Mouse (Mus musculus): ENCODE measurements around the gene Spem1. TPM values are rescaled to one million over a fixed set of nuclear protein-coding genes. Genes with fewer than 3 reads are reported as not detected.

The Spem1 gene
- polyA plus RNA-seq, 1 experiment from 2014 or later = not detected

DNA sequence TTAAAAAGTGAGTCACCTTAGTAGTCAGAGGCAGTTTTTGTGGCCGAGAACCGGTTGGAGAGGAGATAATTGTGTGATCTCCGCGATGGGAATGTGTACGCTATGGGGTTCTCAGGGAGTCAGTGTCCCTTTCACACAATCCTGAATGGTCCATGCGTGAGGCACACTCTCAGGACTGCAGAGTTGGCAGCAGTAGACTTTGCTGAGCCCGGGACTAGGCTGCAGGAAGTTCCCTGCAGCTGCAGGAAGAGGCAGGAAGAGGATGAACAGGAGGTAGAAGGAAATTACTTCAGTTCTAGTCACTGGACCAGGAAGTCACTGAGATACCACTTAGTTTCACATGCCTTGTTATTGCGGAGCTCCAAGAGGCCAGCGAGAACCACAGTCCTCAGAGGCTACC, 27.1 kb upstream of the Spem1 start:
- Histone ChIP-seq H3K4me2 (replicated peaks) (no peak overlapping the region), H3K27ac (no peak overlapping the region)
- 84% methylated on average over 9 of the region's 9 CpGs for WGBS

GRCm38 (mm10) chr11:69848021-69848420, 26.0 kb upstream of the Spem1 start:
- H3K9me3 ChIP-seq = no peaks in the 10 kb centered on the region
- H3K4me2 ChIP-seq (replicated peaks) = peak overlapping the region; percentile 90
- H3K36me3 ChIP-seq = peaks cover 33% of the 10 kb centered on the region
- no peak for ATAC-seq
- 98% methylated on average over 6 of the region's 6 CpGs for WGBS
- H3K9ac ChIP-seq = no peak overlapping the region
- H3K27ac ChIP-seq = no peak overlapping the region
- H3K27me3 ChIP-seq (replicated peaks) = no peaks in the 10 kb centered on the region
- H3K4me1 ChIP-seq (replicated peaks) = peaks cover 18% of the 10 kb centered on the region
- H3K4me3 ChIP-seq (replicated peaks) = peak overlapping the region; percentile 70; the same call in 1 of the 2 replicates

More for the DNA sequence above, 27.1 kb upstream of the Spem1 start:
- no peak overlapping the region for H3K9ac ChIP-seq
- peaks cover 33% of the 10 kb centered on the region for H3K36me3 ChIP-seq
- H3K4me1 ChIP-seq (replicated peaks) = peaks cover 18% of the 10 kb centered on the region
- H3K27me3 ChIP-seq (replicated peaks) = no peaks in the 10 kb centered on the region
- H3K9me3 ChIP-seq = no peaks in the 10 kb centered on the region
- no peak overlapping the region for H3K4me3 ChIP-seq (replicated peaks)
- ATAC-seq = no peak

DNA sequence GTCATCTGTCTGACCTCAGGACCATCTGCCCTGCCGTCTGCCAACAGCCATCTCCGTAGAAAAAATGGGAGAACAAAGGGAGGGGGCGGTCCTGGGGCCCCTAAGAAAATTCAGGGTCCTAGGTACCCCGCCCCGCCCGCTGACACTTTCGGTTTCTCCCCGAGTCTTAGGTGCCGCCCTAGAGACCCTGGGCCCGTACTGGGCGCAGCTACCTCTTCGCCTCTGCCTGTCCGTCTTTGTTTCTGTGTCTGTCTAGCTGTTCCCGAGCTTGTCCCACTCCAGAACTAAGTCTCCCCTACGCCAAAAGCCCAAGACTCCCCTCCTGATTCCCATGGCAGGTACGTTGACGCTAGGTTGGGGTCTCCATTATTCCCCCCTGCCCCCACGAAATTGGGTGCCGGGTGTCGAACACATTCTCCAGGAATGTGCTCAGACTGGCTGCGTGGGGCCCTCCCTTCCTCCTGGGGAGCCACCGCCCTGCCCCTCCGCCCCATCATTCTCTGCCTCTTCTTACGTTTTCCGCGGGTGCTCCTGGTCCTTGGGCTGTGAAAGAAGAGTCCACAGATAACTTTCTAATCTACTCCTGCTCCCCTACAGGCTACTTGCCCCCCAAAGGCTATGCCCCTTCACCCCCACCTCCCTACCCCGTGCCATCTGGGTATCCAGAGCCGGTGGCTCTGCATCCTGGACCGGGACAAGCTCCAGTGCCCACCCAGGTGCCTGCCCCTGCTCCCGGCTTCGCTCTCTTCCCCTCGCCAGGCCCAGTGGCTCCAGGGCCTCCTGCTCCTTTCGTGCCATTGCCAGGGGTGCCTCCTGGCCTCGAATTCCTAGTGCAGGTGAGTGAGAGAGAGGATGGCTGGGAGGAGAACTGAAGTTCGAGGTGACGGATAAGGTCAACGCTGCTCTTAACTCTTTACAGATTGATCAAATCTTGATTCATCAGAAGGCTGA, 25.0 kb upstream of the Spem1 start:
- peak; percentile 67 for ATAC-seq
- peak overlapping the region; percentile 90 for H3K4me2 ChIP-seq (replicated peaks)
- no peaks in the 10 kb centered on the region for H3K27me3 ChIP-seq (replicated peaks)
- WGBS = 7% methylated on average over 37 of the region's 37 CpGs
- H3K9ac ChIP-seq = peak overlapping the region; percentile 75
- peak overlapping the region; percentile 70 for H3K4me3 ChIP-seq (replicated peaks)
- peaks cover 18% of the 10 kb centered on the region for H3K4me1 ChIP-seq (replicated peaks)
- H3K36me3 ChIP-seq = peaks cover 27% of the 10 kb centered on the region
- peak overlapping the region; percentile 94 for H3K27ac ChIP-seq
- H3K9me3 ChIP-seq = no peaks in the 10 kb centered on the region

- peaks cover 19% of the 10 kb centered on the region for H3K36me3 ChIP-seq
- peak within 1 kb of the TSS; percentile 94 for H3K27ac ChIP-seq
- peak; percentile 96 for ATAC-seq
- H3K27me3 ChIP-seq (replicated peaks) = no peaks in the 10 kb centered on the region
- WGBS = under 1% methylated on average over 38 of the region's 38 CpGs
- H3K9me3 ChIP-seq = no peaks in the 10 kb centered on the region
- peak within 1 kb of the TSS; percentile 75 for H3K9ac ChIP-seq
- peak within 1 kb of the TSS; percentile 90 for H3K4me2 ChIP-seq (replicated peaks)
- H3K4me1 ChIP-seq (replicated peaks) = peaks cover 18% of the 10 kb centered on the region
- H3K4me3 ChIP-seq (replicated peaks) = peak within 1 kb of the TSS; percentile 70
These were observed 24.3 kb upstream of the Spem1 start, which contains the start of gene Plscr3 for GRCm38 (mm10) chr11:69846198-69846680. Gene Plscr3 (plus strand): TSS chr11:69846376.

DNA sequence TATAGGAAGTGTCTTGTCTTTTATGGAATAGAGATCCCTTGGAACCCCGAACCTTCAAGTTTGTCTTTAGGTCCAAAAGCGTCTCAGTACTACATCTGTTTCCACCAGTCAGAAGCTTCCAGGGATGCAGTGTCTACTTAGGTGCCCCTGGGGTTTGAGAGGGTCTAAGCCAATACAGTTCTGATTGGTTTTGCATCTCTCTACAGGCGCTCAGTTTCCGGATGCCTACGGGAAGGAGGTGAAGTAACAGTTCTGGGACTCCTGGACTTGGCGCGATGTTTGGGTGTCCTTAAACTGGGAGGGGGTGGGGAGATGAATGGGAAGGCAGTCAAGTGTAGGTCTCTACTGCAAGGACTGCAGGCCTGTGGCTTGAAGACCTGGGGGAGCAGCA, 16.7 kb upstream of the Spem1 start:
- no peaks in the 10 kb centered on the region for H3K9me3 ChIP-seq
- ATAC-seq = no peak
- H3K27me3 ChIP-seq (replicated peaks) = no peaks in the 10 kb centered on the region
- peak overlapping the region; percentile 72 for H3K9ac ChIP-seq
- no peaks in the 10 kb centered on the region for H3K36me3 ChIP-seq
- peak overlapping the region; percentile 86 for H3K27ac ChIP-seq
- peak overlapping the region; percentile 71 for H3K4me3 ChIP-seq (replicated peaks)
- WGBS = 0% methylated on average over 7 of the region's 7 CpGs
- H3K4me2 ChIP-seq (replicated peaks) = peak overlapping the region; percentile 92
- peaks cover 36% of the 10 kb centered on the region for H3K4me1 ChIP-seq (replicated peaks)

DNA sequence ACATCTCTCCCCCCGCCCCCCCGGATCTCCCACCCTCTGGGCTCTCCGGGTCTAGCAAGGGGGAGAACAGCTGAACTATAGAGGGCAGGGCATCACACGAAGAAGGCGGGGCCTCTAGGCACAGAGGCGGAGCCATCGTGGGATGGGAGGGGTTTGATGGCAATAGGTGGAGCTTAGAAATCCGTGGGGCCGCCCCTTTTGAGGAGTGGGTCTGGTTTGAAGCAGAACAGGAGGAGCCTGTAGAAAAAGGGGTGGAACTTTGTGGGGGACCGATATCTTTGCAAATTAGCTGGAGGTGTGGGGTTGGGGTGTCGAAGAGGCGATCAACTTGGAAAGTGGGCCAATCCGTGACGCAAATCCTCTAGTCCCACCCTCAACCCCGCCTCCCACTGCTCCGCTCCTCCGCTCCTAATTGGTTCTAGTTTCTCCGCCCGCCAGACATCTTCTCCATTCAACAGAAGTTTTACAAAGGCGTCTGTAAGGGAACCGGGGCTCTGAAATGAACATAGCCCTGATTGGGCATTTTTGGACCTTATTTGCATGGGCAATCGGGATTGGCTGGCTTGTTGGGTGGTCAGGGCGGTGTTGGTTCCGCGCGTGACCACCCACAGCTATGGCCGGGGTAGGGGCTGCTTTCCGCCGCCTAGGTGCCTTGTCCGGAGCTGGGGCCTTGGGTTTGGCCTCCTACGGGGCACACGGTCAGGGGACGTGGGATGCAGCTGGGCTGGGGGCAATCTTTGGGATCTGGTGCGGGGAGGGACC, 16.2 kb upstream of the Spem1 start, which contains the start of gene Tmem256:
Gene Tmem256 (plus strand): TSS at position 563 of the 762 bp plus-strand sequence.
- H3K4me2 ChIP-seq (replicated peaks) = peak within 1 kb of the TSS; percentile 92
- H3K9ac ChIP-seq = peak within 1 kb of the TSS; percentile 72
- under 1% methylated on average over 34 of the region's 34 CpGs for WGBS
- peak within 1 kb of the TSS; percentile 87 for H3K27ac ChIP-seq
- no peaks in the 10 kb centered on the region for H3K36me3 ChIP-seq
- peaks cover 37% of the 10 kb centered on the region for H3K4me1 ChIP-seq (replicated peaks)
- peak within 1 kb of the TSS; percentile 71 for H3K4me3 ChIP-seq (replicated peaks)
- no peaks in the 10 kb centered on the region for H3K9me3 ChIP-seq
- ATAC-seq = peak; percentile 93
- H3K27me3 ChIP-seq (replicated peaks) = no peaks in the 10 kb centered on the region

DNA sequence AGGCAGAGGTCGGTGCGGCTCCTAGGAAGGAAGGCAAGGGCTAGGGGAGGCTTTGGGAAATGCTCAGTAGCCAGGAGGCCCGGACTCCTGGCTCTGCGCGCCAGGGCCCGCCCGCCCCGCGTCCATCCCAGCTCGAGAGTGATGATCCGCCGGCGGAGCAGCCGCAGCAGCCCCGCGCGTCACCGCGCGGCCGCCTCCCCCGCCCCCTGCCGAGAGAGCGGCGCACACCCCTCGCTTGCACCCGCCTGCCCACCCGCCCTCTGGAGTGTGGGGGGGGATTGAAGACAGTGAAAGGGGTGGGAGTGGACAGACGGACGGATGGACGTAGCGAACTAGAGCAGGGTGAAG, 15.6 kb upstream of the Spem1 start, which contains the start of gene Nlgn2:
Gene Nlgn2 (minus strand): TSS at position 181 of the 348 bp plus-strand sequence.
- H3K4me2 ChIP-seq (replicated peaks) = peak within 1 kb of the TSS; percentile 92
- peaks cover 37% of the 10 kb centered on the region for H3K4me1 ChIP-seq (replicated peaks)
- peak within 1 kb of the TSS; percentile 72 for H3K9ac ChIP-seq
- ATAC-seq = peak; percentile 74
- H3K27ac ChIP-seq = peak within 1 kb of the TSS; percentile 87
- H3K36me3 ChIP-seq = no peaks in the 10 kb centered on the region
- WGBS = under 1% methylated on average over 32 of the region's 32 CpGs
- no peaks in the 10 kb centered on the region for H3K9me3 ChIP-seq
- H3K27me3 ChIP-seq (replicated peaks) = no peaks in the 10 kb centered on the region
- H3K4me3 ChIP-seq (replicated peaks) = peak within 1 kb of the TSS; percentile 71

DNA sequence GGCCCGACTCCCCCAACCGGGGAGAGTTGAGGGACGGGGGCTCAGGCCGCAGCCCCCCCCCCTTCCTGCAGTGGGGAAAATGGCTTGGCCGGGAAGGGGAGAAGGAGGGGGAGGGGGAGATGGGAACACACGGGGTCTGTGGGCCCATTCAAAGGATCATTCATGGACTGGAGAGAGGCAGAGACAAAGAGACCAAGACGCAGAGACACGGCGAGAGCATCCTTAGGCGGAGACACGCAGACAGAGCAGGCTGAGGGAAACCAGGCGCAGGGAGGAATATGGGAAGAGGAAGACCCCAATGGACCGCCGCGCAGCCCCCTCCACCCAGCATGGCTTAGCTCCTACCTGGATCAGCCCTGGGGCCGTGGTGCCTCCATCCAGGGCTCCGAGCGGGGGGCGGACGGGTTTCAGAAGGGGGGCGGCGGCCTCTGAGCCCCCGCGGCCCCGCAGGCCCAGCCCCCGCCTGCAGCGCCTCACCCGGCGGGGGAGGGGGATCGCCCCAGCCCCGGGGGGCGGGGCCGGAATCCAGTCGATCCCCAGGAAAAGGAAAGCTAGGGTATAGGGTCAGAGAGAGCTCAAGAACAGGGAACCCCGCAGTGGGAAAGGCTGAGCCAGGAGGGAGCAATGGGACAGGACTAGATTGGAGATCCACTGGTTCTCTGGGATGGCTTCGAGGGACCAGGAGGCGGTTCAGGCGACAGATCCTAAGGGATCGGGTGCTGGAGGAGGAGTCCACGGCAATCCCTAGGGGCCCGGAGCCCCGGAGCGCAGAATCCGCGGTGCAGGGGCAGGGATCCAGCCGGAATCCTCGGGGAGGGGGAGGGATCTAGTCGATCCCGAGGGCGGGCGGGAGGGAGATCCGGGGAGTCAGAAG, 15.0 kb upstream of the Spem1 start:
- Histone ChIP-seq H3K27me3 (replicated peaks) (no peaks in the 10 kb centered on the region), H3K4me2 (replicated peaks) (peak overlapping the region; percentile 92), H3K9ac (peak overlapping the region; percentile 65), H3K4me3 (replicated peaks) (peak overlapping the region; percentile 71), H3K27ac (peak overlapping the region; percentile 87), H3K9me3 (no peaks in the 10 kb centered on the region), H3K4me1 (replicated peaks) (peaks cover 37% of the 10 kb centered on the region), H3K36me3 (no peaks in the 10 kb centered on the region)
- ATAC-seq = peak; percentile 0; the same call in 1 of the 2 replicates
- WGBS = 1% methylated on average over 48 of the region's 52 CpGs

DNA sequence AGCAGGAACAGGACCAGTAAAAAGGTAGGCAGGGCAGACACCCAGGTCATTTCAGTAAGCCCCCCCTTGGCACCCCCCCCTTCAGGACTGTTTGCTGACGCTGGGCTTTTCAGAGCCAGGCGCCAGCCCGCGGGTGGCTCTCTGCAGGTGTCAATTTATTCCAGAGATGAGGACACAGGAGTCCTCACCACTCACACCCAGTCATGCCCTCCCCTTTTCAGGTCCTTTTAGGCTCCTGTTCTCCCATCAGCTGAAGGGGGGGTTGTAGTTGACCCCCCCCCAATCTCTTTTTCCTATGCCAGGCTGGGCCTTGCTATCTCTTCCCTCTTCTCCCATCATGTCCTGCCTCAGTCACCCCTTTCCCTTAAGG, 14.0 kb upstream of the Spem1 start:
- H3K4me2 ChIP-seq (replicated peaks) = peak overlapping the region; percentile 92
- H3K4me3 ChIP-seq (replicated peaks) = peak overlapping the region; percentile 71
- H3K27me3 ChIP-seq (replicated peaks) = no peaks in the 10 kb centered on the region
- H3K4me1 ChIP-seq (replicated peaks) = peaks cover 37% of the 10 kb centered on the region
- no peaks in the 10 kb centered on the region for H3K9me3 ChIP-seq
- 29% methylated on average over 4 of the region's 4 CpGs for WGBS
- no peak overlapping the region for H3K9ac ChIP-seq
- ATAC-seq = no peak
- H3K27ac ChIP-seq = no peak overlapping the region
- no peaks in the 10 kb centered on the region for H3K36me3 ChIP-seq

GRCm38 (mm10) chr11:69835326-69835965, 13.5 kb upstream of the Spem1 start:
- H3K4me2 ChIP-seq (replicated peaks) = peak overlapping the region; percentile 92
- no peak overlapping the region for H3K27ac ChIP-seq
- no peaks in the 10 kb centered on the region for H3K36me3 ChIP-seq
- 0 out of 2 replicates have a peak overlapping the region, but pooled peaks have one; percentile 71 for H3K4me3 ChIP-seq (replicated peaks)
- 31% methylated on average over 9 of the region's 9 CpGs for WGBS
- no peaks in the 10 kb centered on the region for H3K27me3 ChIP-seq (replicated peaks)
- ATAC-seq = no peak
- H3K9ac ChIP-seq = no peak overlapping the region
- H3K4me1 ChIP-seq (replicated peaks) = peaks cover 37% of the 10 kb centered on the region
- no peaks in the 10 kb centered on the region for H3K9me3 ChIP-seq

DNA sequence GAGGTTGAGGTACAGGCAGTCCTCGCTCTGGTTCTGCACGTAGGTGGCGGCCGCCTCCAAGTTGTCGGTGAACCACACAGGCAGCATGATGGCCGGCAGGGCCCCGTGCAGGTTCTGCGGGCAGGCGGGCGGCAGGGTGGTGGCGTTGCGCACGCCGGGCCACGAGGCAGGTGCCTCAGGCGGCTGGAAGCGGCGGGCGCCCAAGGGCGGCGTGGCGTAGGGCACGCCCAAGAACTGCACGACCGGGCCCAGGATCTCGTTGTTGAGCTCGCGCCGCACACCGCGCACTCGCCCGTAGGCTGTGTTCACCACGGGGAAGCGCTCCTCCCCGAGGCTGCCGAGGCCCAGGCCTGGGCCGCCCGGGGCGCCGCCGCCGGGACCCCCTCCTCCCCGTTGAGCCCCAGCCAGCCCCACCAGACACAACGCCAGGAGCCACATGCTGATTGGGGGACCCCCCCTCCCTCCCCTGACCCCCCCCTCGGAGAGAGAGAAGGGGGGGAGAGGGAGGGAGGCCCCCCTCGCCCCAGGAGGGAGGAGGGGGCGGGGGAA, 12.1 kb upstream of the Spem1 start:
- H3K27ac ChIP-seq = no peak overlapping the region

More for the DNA sequence above, 12.1 kb upstream of the Spem1 start:
- Histone ChIP-seq H3K36me3 (no peaks in the 10 kb centered on the region), H3K4me1 (replicated peaks) (peaks cover 33% of the 10 kb centered on the region), H3K4me2 (replicated peaks) (peak overlapping the region; percentile 92), H3K4me3 (replicated peaks) (peak overlapping the region; percentile 40), H3K9me3 (no peaks in the 10 kb centered on the region), H3K27me3 (replicated peaks) (no peaks in the 10 kb centered on the region), H3K9ac (peak overlapping the region; percentile 45)
- ATAC-seq = peak; percentile 3; the same call in 1 of the 2 replicates
- WGBS = 11% methylated on average over 42 of the region's 48 CpGs
